Mouse (Mus musculus): ENCODE measurements around the gene Fignl1. TPM values are rescaled to one million over a fixed set of nuclear protein-coding genes. Genes with fewer than 3 reads are reported as not detected.

Fignl1 gene
- 0.10 and 0.28 TPM in 2 replicates for polyA plus RNA-seq (2012; rRNA removed)

DNA sequence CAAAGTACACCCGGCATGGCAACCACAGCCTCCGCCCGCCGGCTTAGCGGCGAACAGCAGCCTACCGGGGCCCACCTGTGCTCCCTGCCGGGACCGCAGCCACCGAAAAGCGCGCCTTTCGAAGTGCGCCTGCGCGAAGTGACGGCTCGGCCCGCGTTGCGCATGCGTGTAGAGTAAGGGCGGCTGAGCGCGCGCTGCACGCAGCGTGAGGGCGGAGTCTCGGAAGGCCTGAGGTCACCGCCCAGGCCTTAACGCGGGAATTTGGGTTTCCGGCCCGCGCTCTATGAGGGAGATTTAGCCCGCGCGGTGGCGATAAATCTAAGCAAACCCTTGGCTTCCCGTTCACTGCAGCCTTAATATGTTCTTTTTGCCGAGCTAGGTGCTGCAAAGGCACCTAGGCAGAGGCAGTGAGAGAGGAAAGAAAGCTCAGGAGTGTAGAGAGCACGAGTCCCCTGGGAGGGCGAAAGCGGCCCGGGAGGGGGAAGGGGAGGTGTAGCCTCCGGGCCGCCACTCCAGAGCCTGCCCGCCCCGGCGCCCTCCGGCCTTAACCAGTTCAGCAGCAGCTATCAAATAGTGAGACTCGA is at the start of gene Fignl1:
Gene Fignl1, minus strand, starts transcription at position 143 of the 584 bp plus-strand sequence.
- TF ChIP-seq POLR2A (IDR thresholded peaks at IDR 0.05; ENCODE audit: low read depth, low read length) (no peak), CTCF (conservative IDR thresholded peaks at IDR 0.05; ENCODE audit: insufficient read depth, insufficient read length, low read depth, low read length) (0 out of 2 replicates have a peak, but pooled peaks have one; percentile 6)
- Histone ChIP-seq H3K4me1 (ENCODE audit: control insufficient read depth, insufficient read depth, low read length) (no peaks in the 10 kb centered on the region), H3K27me3 (replicated peaks; ENCODE audit: control insufficient read depth, insufficient read depth, low read length) (no peaks in the 10 kb centered on the region), H3K27ac (ENCODE audit: insufficient read depth, low read depth, low read length) (peak within 1 kb of the TSS; percentile 92), H3K4me3 (ENCODE audit: insufficient read depth, low read depth, low read length) (peak within 1 kb of the TSS; percentile 85), H3K36me3 (ENCODE audit: control insufficient read depth, insufficient read depth, low read length) (no peaks in the 10 kb centered on the region)
- under 1% methylated on average over 53 of the region's 53 CpGs for WGBS
- peak; percentile 96 for DNase-seq

DNA sequence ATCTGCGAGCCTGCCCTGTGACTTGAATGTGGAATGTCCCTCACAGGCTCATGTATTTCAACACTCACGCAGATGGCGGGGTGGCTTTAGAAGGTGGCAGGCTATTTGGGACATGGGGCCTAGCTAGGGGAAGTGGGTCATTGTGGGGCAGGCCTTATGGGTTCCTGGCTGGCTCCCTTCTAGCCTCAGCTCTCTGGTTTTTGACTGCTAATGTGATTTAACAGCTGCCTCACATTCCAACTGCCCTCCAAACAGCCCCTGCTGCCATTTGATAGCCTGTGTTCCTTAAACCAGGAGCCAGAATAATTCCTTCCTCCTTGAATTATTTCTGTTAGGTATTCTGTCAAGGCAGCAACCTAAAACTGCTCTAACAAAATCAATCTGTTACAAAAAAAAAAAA is 48.2 kb upstream of the Fignl1 start:
- Histone ChIP-seq H3K27ac (ENCODE audit: insufficient read depth, low read depth, low read length) (no peak overlapping the region), H3K36me3 (ENCODE audit: control insufficient read depth, insufficient read depth, low read length) (no peaks in the 10 kb centered on the region), H3K4me1 (ENCODE audit: control insufficient read depth, insufficient read depth, low read length) (no peaks in the 10 kb centered on the region), H3K27me3 (replicated peaks; ENCODE audit: control insufficient read depth, insufficient read depth, low read length) (no peaks in the 10 kb centered on the region), H3K4me3 (ENCODE audit: insufficient read depth, low read depth, low read length) (no peak overlapping the region)
- DNase-seq, result no peak
- TF ChIP-seq POLR2A (IDR thresholded peaks at IDR 0.05; ENCODE audit: low read depth, low read length) (no peak), CTCF (conservative IDR thresholded peaks at IDR 0.05; ENCODE audit: insufficient read depth, insufficient read length, low read depth, low read length) (no peak)
- WGBS, result over 99% methylated on average over 3 of the region's 3 CpGs

DNA sequence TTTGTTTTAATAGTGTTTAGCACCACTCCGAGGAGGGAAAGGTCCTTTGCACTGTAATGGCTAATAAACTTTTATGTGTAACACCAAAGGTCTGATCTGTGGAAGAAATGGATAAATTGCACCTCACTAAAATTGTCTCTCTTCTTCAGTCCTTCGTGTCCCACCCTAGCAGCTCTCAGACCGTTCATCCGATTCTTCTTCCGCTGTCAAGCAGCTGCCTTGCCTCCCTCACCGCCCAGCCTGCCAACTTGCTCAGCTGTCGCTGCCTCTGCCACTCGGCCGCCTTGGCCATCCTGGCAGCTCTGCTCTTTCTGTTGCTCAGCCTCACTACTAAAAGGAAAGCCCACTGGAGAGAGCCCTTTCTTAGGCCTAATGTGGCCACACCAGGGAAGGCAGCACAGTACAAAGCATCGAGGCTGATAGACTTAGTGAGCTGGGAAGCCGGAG is 46.9 kb upstream of the Fignl1 start:
- no peaks in the 10 kb centered on the region for H3K27me3 ChIP-seq (replicated peaks; ENCODE audit: control insufficient read depth, insufficient read depth, low read length)
- H3K36me3 ChIP-seq (ENCODE audit: control insufficient read depth, insufficient read depth, low read length), result no peaks in the 10 kb centered on the region
- no peaks in the 10 kb centered on the region for H3K4me1 ChIP-seq (ENCODE audit: control insufficient read depth, insufficient read depth, low read length)
- WGBS, result 59% methylated on average over 11 of the region's 11 CpGs
- no peak for TF ChIP-seq CTCF (conservative IDR thresholded peaks at IDR 0.05; ENCODE audit: insufficient read depth, insufficient read length, low read depth, low read length)
- TF ChIP-seq POLR2A (IDR thresholded peaks at IDR 0.05; ENCODE audit: low read depth, low read length), result no peak
- no peak for DNase-seq
- H3K27ac ChIP-seq (ENCODE audit: insufficient read depth, low read depth, low read length), result no peak overlapping the region
- H3K4me3 ChIP-seq (ENCODE audit: insufficient read depth, low read depth, low read length), result no peak overlapping the region

DNA sequence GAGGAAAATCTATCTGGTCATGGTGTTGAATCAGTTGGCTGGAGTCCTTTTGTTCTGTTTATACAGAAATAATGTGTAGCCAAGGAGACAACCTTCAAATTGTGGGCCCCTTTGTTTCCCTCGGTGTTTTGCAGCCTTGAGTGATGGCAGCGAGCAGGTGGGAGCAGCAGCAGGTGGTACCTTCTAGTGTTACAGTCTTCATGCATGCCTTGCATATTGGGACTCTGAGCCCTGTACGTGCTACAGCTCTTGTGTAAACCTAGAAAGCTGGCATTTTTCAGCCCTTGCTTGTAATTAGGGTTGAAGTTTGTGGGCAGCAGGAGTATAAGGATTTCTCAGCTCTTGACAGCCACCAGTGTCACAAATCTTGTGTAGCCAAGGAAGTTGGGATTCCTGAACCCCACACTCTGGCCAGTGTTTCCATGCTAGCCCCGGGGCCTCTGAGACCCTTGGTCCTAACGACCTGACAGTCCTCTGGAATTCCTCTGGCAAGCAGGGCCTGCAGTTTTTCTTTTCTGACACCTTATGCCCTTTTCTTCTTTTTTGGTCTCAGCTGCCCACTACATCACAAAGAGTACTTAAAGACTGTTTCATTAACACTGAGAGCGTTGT is 46.4 kb upstream of the Fignl1 start:
- H3K27me3 ChIP-seq (replicated peaks; ENCODE audit: control insufficient read depth, insufficient read depth, low read length), result no peaks in the 10 kb centered on the region
- H3K27ac ChIP-seq (ENCODE audit: insufficient read depth, low read depth, low read length), result no peak overlapping the region
- DNase-seq, result no peak
- no peaks in the 10 kb centered on the region for H3K4me1 ChIP-seq (ENCODE audit: control insufficient read depth, insufficient read depth, low read length)
- no peak for TF ChIP-seq POLR2A (IDR thresholded peaks at IDR 0.05; ENCODE audit: low read depth, low read length)
- no peak for TF ChIP-seq CTCF (conservative IDR thresholded peaks at IDR 0.05; ENCODE audit: insufficient read depth, insufficient read length, low read depth, low read length)
- H3K4me3 ChIP-seq (ENCODE audit: insufficient read depth, low read depth, low read length), result no peak overlapping the region
- no peaks in the 10 kb centered on the region for H3K36me3 ChIP-seq (ENCODE audit: control insufficient read depth, insufficient read depth, low read length)
- 61% methylated on average over 6 of the region's 6 CpGs for WGBS

DNA sequence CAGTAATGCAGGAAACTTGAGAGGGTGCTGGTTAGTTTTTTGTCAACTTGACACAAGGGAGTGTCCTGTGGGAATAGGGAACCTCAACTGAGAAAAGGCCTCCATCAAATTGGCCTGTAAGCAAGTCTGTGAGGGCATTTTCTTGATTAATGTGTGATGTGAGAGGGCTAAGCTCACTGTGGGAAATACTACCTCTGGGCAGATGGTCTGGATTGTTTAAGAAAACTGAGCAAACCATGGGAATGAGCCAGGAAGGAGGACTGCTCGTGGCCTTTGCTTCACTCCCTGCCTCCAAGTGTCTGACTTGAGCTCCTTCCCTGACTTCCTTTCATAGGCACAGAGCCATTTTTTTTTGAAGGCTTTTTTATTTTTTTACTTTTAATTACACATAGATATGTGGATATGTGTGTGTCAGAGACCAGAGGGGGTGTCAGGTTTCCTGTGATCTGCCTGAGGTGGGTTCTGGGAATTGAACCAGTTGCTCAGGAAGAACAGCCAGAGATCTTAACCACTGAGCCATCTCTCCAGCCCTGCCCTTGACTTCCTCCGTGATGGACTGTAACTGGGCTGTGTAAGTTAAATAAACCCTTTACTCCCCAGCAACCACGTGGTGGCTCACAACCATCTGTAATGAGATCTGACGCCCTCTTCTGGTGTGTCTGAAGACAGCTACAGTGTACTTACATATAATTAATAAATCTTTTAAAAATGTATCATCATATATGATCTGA is 45.1 kb upstream of the Fignl1 start:
- Histone ChIP-seq H3K36me3 (ENCODE audit: control insufficient read depth, insufficient read depth, low read length) (no peaks in the 10 kb centered on the region), H3K27ac (ENCODE audit: insufficient read depth, low read depth, low read length) (no peak overlapping the region), H3K4me1 (ENCODE audit: control insufficient read depth, insufficient read depth, low read length) (no peaks in the 10 kb centered on the region), H3K27me3 (replicated peaks; ENCODE audit: control insufficient read depth, insufficient read depth, low read length) (no peaks in the 10 kb centered on the region), H3K4me3 (ENCODE audit: insufficient read depth, low read depth, low read length) (no peak overlapping the region)
- DNase-seq, result no peak
- TF ChIP-seq CTCF (conservative IDR thresholded peaks at IDR 0.05; ENCODE audit: insufficient read depth, insufficient read length, low read depth, low read length) (no peak), POLR2A (IDR thresholded peaks at IDR 0.05; ENCODE audit: low read depth, low read length) (no peak)
- 56% methylated on average over 4 of the region's 4 CpGs for WGBS

DNA sequence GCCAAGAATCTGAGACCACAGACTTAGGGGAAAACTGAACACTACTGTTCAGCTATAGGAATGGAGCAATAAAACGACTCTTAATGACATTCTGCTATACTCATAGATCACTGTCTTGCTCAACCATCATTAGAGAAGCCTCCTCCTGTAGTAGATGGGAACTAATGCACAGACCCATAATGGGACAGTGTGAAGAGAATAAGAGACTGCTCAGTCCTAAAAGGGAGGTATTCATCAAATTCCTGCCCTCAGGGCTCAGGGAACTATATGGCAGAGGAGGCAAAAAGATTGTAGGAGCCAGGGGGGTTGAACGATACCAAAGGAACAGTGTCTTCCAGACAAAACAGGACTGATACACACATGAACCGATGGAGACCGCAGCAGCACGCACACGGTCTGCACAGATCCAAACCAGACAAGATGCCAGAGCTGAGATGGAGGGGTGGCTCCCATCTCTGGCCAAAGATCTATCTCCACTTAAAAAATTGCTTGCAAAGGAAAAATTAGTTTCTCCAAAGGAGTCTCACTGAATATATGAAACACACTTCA is 43.3 kb upstream of the Fignl1 start:
- Histone ChIP-seq H3K36me3 (ENCODE audit: control insufficient read depth, insufficient read depth, low read length) (no peaks in the 10 kb centered on the region), H3K27me3 (replicated peaks; ENCODE audit: control insufficient read depth, insufficient read depth, low read length) (no peaks in the 10 kb centered on the region), H3K27ac (ENCODE audit: insufficient read depth, low read depth, low read length) (no peak overlapping the region), H3K4me3 (ENCODE audit: insufficient read depth, low read depth, low read length) (no peak overlapping the region), H3K4me1 (ENCODE audit: control insufficient read depth, insufficient read depth, low read length) (no peaks in the 10 kb centered on the region)
- no peak for DNase-seq
- WGBS, result 86% methylated on average over 6 of the region's 6 CpGs
- TF ChIP-seq CTCF (conservative IDR thresholded peaks at IDR 0.05; ENCODE audit: insufficient read depth, insufficient read length, low read depth, low read length) (no peak), POLR2A (IDR thresholded peaks at IDR 0.05; ENCODE audit: low read depth, low read length) (no peak)
